Mouse (Mus musculus) erythroblast, embryonic 14.5 days (primary cell): ENCODE measurements around the gene Gbf1.

Source experiments
- GATA1 ChIP-seq: IDR thresholded peaks from 2 replicates; pipeline ENCODE4 v1.6.1; 2012; ENCODE audit warnings: low read length, inconsistent platforms, mixed read lengths
- TAL1 ChIP-seq: IDR thresholded peaks from 3 replicates; pipeline ENCODE4 v1.6.1; 2012; ENCODE audit warnings: low read length, inconsistent platforms, mixed read lengths

- TF ChIP-seq GATA1 (no peak), TAL1 (no peak)
Observed at GRCm38 (mm10) chr19:46114617-46115016, 37.7 kb upstream of the Gbf1 start.
